Mouse (Mus musculus) frontal cortex, adult (tissue): ENCODE results near the gene Maml1.
A peak's percentile ranks its signal among the peaks of the same experiment; 100 is the strongest.

Experiments
- ATAC-seq: cut with Nextera tagmentation; 2 replicates; pipeline ENCODE4 v1.9.2; 2017; ENCODE audit warnings: mild to moderate bottlenecking, moderate library complexity, mixed read lengths; ENCODE audit not compliant: low TSS enrichment

The Maml1 gene

DNA sequence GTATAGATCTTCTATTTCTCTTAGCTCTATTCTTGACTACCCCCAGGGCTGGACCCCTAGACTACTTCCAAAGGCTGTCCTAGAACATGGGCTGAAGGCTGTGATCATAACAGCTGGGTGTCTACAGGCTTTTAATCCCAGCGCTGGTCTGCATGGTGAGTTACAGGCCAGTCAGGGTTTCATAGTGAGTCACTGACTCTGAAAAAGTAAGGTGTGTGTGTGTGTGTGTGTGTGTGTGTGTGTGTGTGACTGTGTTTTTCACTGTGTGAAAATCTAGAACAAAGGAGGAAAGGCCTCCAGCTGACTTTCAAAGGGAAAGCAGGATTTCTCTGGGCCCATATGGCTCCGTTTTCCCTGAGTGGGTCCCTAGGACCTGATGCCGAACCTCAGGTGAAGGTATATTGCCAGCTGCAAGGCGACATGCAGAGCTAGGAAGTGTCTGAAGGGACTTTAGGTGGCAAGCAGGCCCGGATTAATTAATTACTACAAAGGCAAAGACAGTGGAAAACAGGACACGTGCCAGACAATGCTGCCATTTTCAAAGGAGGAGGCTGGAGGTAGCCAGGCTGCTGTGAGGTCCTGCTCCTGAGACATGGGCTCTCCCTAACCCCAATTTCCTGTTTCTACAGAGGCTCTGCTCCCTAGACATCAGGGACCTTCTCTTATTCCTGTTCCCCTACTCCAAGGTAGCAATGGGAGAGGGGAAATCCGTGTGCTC lies 69.4 kb downstream of the Maml1 start:
- no peak for ATAC-seq

GRCm38 (mm10) chr11:50219833-50220232 lies 72.3 kb downstream of the Maml1 start:
- no peak for ATAC-seq

DNA sequence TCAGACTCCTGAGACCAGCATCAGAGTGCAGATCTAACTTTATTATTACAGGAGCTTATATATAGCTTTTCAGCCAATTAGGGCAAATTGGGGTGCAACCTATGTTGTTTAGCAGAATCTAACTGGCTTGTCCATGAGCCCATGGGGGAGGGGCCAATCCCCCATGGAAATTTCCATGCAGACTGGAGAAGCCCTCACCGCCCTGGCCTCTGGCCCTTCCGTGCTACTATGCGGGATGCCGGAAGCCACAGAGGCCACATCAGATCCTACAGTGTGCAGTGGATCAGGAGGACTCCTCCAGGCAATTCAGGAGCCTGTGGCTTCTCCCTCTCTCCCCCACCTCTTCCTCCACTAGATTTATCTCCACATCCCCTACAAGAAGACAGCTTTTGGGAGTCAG lies 74.3 kb downstream of the Maml1 start:
- ATAC-seq: no peak

DNA sequence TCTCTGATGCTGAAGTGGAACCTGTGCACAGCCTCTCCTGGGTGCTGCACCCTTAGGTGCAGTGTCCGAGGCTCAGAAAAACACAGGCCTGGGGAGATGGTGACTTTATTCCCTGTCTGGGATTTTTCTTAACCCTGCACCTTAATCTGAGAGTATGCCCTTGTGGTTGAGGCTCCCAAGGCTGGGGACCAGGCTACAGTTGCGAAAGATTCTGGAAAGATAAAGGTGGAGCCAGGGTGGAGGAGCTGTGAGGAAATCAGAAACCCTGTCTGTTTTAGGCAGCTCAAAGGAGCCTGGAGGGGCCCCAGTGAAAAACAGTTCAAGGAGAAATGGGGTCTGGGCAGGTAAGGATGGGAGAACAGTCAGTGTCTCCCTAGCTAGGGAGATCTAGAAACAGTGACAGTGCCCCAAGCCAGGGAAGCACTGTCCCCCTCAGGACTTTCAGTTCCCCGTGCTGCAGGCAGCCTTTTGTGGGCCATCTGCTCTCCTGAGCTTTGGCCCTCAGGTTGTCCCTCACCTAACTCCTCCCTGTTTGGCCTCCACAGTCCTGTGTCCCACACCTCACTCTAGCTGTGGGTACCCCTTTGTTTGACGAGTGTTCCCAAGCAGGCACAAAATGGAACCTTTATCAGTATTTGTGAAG lies 75.3 kb downstream of the Maml1 start:
- no peak for ATAC-seq

GRCm38 (mm10) chr11:50215633-50216032 lies 76.5 kb downstream of the Maml1 start:
- no peak for ATAC-seq

DNA sequence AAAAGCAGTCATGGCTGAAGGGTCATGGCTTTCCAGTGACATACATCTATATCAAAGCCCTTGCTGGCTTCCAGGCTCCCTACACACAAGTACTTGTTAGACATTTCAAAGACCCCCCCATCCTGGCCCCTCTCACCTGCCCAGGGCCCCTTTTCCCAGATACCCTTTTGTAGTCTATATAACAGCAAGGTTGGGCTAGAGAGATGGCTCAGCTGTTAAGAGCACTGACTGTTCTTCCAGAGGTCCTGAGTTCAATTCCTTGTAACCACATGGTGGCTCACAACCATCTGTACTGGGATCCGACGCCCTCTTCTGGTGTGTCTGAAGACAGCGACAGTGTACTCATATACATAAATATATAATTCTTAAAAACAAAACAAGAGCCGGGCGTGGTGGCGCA lies 77.5 kb downstream of the Maml1 start:
- no peak for ATAC-seq

DNA sequence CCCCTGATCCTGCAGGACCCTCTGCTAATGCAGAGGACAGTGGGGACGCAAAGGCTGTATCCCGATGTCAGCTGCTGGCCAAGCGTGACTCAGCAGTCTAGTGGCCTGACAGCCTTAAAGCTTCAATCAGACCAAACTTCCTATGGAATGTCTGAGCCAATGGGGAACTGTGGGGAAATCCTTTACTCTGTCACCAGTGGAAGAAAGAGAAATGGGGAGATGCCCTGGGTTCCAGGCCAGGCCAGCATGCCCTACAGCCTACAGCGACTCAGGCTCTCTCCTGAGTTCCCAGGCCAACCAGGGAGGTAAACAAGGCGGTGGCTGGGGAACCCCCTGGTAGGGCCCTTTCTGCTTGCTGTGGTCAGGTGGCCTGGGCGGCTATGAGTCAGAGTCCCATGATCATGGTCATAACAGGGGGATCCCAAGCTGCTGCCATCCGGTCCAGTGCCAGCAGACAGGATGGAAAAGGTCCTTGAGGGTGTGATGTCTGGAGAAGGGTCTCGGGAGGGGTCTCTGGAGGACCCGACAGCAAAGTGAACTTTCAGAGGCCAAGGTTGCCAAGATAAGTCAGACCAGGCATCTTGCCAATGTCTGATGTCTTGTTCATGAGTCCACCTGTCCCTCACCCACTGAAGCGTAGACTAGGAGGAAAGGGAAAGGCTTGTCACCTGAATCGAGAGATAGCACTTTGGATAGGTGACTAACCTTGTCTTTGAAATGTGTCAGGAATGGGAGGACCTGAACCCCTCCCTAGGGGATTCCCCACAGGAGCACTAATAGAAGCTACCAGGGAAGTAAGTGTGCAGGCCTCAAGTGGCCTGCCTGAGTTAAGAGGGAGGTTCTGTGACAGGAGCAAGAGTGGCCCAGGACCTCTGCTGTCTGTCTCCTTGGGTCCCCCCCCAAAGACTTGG lies 79.0 kb downstream of the Maml1 start:
- no peak for ATAC-seq

DNA sequence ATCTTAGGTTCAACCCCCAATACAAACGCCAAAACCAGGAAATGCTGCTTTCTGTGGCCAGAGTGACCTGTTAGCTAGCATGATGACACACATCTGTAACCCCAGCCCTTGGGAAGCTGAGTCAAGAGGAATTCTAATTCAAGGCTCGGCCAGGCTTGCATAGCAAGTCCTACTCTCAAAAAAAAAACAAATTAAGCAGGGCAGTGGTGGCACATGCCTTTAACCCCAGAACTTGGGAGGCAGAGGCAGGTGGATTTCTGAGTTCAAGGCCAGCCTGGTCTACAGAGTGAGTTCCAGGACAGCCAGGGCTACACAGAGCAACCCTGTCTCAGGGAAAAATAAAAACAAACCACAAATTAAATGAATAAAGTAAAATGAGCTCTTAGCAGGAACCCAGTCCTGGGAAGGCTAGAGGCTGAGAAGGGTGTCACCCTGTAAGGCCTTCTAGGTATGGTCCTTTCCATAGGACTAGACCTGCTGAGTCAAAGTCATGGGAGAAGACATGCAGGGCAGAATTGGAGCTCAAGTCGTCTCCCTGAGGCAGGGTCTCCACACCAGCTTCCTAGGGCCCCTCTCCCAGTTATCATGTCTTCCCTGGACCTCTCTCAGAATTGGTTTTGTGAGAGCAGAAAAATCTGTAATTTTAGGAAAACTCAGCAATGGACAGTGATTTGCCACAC lies 79.9 kb downstream of the Maml1 start:
- no peak for ATAC-seq

DNA sequence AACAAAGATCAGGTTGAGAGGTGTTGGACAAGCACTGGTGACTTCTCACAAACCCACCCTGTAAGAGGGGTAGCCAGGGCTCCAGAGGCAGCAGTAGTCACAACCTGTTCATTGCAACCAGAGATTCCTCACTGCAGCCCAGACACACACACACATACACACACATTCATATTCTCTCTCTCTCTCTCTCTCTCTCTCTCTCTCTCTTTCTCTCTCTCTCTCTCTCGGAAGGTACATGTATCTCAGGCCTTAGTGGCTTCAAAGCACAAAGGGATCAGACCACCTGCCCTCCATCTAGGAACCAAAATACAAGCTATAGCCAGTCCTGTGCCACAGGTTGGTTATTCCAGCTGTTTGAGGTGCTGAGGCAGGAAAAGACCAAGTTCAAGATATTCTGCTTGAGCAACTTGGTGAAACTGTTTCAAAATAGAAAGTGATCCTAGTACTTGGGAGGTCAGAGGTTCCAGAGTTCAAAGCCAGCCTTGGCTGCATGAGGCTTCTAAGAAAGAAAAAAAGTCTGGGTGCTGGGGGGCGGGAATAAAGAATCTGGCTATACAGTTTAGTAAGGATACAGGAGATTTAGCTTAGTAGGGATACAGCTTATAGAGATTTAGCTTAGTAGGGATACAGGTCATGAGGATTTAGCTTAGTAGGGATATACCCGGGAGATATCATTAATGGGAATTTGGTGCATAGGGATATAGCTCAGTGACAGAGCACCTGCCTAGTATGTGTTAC lies 80.6 kb downstream of the Maml1 start:
- ATAC-seq: no peak

DNA sequence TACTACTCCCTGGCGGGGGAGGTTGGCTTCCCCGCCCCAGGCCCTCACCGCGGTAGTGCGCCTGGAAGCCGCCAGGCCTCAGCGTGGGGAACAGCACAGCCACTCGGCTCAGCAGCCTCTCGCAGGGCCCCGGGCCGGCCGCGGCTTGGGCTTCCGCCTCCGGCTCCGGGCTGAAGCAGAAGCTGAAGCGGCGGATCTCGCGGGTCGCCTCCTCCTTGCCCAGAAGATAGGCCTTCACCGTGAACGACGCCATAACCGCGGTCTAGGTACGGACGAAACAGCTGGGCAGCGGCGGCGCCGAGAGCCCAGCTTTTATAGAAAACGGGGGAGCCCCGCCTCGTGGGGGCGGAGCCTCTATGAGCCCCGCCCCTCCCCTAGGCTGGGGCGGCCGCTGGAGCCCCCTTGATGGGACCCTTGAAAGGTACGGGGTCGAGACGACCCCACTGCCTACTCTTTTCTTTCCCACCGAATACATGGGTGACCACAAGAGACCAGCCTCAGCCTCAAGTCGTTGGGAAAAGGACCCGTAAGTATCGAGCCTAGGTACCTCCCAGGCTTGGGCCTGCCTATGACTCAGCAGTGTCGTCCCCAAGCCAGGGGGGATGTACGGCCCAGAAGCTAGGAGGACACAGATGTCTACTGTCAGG lies 81.5 kb downstream of the Maml1 start, which contains the start of the genes Sqstm1 and Mgat4b:
TSS of gene Sqstm1 (minus strand) at position 323 of the 647 bp plus-strand sequence.
TSS of gene Mgat4b (plus strand) at position 386 of the 647 bp plus-strand sequence.
- peak; percentile 48 for ATAC-seq

- peak; percentile 82 for ATAC-seq
Measured at GRCm38 (mm10) chr11:50210101-50210504, 82.0 kb downstream of the Maml1 start.

DNA sequence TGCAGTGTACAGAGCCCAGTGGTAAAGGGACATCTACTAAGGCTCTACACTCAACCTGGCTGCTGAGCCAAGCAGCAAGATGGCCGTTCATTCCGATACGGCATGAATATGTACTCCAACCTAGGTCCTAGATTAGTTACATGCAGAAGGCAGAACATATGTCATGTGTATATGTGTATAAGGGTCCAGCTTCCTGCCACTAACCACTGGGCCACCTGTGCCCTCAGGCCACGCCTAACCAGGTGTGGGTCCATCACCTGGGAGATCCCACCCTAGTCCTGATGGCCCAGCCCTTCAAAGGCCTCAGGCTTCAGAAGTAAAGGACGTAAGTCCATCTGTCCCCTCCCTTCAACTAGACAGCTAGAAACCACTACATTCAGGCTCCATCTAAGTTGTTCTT lies 84.1 kb downstream of the Maml1 start:
- no peak for ATAC-seq

DNA sequence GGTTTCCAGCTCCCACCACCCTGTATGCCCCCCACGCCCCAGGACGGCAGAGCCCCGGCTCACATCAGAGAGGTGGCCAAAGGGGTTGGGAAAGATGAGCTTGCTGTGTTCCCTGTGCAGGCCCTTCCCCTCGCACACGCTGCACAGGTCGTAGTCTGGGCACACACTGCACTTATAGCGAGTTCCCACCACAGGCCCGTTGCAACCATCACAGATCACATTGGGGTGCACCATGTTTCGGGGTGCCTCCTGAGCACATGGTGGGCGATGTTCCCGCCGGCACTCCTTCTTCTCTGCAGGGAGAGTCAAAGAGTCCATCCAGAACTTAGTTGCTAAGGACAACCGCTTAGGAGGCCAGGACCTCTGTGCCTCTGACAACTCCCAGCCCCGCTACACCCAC lies 84.8 kb downstream of the Maml1 start:
- no peak for ATAC-seq

GRCm38 (mm10) chr11:50206037-50206436 lies 86.1 kb downstream of the Maml1 start:
- ATAC-seq: no peak
